Mouse (Mus musculus) splenic B cell, adult 2 months (primary cell): Measurements from ENCODE around the gene Dpy19l3.

ENCODE experiments used
- DNase-seq: peaks from one replicate; pipeline ENCODE4 v3.0.0-alpha.2; 2011; ENCODE audit warnings: low read depth, low spot score
- H3K27me3 ChIP-seq: 2 replicates; pipeline ENCODE4 v1.6.1; 2012; ENCODE audit warnings: mild to moderate bottlenecking, low read length, moderate library complexity, mixed read lengths; ENCODE audit not compliant: control insufficient read depth, poor library complexity, insufficient read depth, severe bottlenecking
- H3K36me3 ChIP-seq: 2 replicates; pipeline ENCODE4 v1.6.1; 2012; ENCODE audit warnings: mild to moderate bottlenecking, low read length, moderate library complexity, mixed read lengths; ENCODE audit not compliant: control insufficient read depth, poor library complexity, insufficient read depth, severe bottlenecking

The Dpy19l3 gene

DNA sequence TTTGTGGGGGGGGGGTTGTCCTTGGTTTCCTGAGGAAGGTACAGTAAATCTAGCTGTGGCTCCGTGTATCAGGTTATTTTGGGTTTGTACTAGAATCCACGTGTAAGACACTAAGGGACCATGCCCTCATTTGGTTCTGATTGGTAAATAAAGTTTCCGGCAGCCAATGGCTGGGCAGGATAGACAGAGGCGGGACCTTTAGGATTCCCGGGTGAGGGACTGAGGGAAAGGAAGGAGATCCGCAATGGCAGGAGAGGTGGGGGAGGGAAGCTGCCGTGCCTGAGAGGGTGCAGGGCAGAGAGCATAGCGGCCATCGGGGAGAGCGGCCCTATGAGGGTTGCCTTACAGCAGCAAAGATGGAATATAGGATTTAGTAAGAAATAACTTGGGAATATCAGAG, 67.0 kb downstream of the Dpy19l3 start:
- no peak for DNase-seq
- Histone ChIP-seq H3K36me3 (peaks cover 2% of the 10 kb centered on the region; the same call in 1 of the 2 replicates), H3K27me3 (no peaks in the 10 kb centered on the region)

DNA sequence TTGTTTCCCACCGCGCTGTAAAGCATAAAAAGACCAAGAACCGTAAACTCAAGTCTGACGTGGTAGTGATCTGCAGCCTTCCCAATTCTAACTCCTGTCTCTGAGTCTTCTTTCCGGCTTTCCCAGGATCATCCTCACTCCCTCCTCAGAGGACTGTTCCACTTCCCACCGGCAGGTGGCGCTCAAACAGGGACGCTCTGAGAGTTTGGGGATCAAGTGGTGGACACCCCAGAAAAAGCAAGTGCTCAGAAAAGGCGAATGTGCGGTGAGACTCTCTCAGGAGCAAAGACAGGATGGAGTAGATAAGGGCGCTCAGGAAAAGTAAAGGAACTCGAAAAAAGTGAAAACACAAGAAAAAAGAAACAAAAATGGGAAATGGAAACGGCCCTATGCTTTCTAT, 67.5 kb downstream of the Dpy19l3 start:
- Histone ChIP-seq H3K36me3 (no peaks in the 10 kb centered on the region; the same call in 1 of the 2 replicates), H3K27me3 (no peaks in the 10 kb centered on the region)
- peak; percentile 39 for DNase-seq

DNA sequence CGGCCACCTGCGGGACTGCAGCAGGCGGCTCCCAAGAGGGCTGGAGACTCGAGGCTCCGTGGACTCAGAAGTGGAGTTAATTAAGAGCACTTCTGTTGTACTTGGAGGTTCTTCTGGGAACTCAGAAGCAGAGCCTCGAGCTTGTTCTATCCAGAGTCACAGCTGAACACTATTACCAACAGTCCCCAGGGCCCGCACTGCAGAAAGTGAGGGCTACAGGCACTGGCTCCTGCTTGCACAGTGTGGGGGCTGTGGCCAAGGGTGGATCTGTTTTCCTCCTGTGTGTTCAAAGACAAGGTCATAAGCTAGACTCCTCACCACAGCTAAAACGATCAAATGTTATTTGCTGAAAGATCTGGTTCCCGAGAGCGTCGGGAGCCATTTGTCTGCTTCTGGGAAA, 68.0 kb downstream of the Dpy19l3 start:
- no peak for DNase-seq
- Histone ChIP-seq H3K36me3 (no peaks in the 10 kb centered on the region; the same call in 1 of the 2 replicates), H3K27me3 (no peaks in the 10 kb centered on the region)

DNA sequence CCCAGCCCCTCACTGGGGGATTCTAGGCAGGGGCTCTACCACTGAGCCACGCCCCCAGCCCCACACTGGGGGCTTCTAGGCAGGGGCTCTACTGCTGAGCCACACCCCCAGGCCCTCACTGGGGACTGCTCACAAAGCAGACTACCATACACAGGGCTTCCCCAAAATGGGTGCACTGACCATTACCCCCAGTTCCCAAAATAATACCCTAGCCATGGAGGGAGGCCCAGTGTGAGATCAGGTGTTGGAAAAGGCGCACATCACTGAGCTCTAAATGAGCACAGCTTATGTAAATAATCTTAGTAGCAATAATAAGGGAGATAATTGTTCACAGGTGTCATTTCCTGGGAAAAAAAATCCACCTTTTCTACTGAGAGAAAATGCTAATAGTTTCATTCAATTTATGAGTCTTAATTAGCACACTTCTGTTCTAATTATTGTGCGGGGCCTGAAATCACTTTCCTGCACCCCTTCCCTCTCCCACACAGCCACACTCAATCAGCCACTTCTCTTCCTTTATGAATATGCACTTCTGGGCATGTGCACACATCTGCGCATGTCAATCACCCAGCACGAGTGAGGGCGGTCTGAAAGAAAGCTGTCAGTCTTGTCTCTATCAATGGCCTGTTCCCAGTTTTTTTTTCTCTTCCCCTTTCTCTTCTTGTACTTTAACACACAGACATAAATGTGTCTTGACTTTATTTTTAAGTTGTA, 70.7 kb downstream of the Dpy19l3 start:
- H3K27me3 ChIP-seq: no peaks in the 10 kb centered on the region
- DNase-seq: no peak
- no peaks in the 10 kb centered on the region for H3K36me3 ChIP-seq

DNA sequence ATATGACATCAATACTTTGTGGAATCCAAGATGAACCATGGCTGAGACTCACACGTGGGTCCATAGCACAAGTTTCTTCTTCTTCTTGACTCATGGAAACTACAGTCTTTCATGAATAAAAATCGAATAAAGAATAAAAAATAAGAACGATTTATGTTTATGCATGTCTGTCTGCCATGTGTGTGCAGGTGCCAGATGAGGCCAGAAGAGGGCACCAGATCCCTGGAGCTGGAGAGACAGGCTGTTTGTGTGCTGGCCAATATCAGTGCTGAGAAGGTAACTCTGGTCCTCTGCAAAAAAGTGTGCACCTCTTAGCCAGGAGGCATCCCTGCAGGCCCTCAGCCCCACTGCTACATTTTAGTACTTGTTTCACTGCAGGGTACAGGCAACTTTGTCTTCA, 72.7 kb downstream of the Dpy19l3 start:
- DNase-seq: no peak
- no peaks in the 10 kb centered on the region for H3K36me3 ChIP-seq
- H3K27me3 ChIP-seq: no peaks in the 10 kb centered on the region

DNA sequence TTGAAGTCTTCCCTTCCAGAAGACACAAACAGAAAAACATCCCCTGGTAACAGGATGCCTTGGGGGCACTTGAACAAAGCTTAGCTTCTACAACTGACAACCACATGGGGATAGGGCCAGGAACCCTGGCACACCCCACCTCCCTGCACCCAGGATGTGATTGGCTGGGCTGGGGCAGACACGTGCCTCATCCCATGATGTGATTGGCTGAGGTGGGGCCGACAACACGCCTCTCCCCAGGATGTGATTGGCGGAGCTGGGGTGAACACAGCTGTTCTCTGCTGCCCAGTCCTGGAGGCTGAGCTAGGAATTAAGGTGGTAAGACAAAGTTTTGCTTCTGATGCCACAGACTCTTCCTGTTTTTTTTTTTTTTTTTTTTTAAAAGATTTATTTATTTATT, 75.3 kb downstream of the Dpy19l3 start:
- Histone ChIP-seq H3K27me3 (no peaks in the 10 kb centered on the region), H3K36me3 (no peaks in the 10 kb centered on the region)
- no peak for DNase-seq

DNA sequence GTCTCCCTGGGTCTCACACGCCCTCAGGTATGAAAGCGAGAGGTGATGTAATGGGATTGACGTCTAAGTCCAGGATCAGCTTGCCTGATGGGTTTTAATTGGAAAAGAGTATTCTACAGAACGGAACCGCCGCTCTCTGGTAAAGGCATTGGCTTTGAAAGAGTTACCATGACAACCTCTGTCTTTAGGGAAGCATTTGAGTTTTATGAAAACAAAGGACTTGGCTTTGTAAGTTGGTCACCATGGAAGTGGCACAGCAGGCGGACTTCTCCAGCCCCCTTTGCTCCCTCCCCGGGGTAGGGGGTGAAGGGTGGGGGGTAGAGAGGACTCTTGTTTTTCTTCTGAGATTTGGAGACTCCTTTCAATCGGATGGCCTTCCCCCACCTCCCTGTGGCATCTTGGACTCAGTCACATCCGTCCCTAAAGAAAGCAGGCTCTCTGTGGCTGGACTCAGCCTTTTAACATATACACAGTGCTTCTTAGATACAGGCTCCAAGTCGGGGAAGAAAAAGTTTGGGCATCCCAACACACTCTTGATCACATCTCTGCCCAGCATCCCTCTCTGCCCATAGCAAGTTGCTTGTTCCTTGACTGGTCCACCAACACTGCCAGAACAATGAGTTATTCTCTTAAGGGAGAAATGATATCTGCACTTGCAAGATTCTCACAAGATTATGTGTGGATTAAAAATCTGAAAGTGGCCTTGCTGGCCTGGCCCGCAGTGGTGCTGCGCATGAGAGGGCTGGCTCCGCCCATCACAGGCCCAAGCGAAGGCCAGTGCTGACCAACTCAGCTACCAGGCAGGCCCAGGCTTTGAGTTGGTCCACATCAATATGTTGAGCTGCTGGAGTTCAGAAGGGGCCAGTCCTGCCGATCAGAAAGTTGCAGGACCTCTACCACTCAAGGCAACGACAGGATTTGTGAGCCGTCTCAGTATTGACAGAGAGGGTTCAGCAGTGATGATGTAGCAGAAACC, 85.9 kb downstream of the Dpy19l3 start:
- DNase-seq: no peak
- no peaks in the 10 kb centered on the region for H3K36me3 ChIP-seq

DNA sequence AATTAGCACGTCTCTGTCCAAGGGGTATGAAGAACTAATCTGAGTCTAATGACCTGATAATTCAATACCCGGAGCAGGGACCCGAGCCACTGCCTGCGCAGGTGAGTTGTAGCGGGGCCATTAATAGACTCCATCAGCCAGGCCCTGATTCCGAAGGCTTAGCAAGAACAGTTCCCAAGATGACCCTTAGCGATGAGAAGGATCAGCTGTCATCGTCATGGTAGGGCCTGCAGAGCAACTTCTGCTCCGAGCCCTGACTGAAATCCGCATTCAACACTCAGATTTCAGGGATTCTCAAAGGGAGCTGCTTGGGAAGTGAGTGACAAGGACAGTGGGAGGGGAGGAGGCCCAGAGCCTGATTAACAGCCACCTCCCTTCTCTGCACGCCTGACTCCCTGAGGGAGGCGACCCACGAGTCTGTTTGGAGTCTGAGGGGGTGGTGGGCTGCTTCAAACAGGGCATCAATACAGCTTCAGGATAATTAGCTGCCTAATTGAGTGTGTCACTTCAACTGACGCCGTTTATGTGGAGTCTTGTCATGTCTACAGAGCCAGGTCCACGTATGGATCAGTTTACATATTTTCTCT, 90.4 kb downstream of the Dpy19l3 start:
- Histone ChIP-seq H3K36me3 (no peaks in the 10 kb centered on the region), H3K27me3 (no peaks in the 10 kb centered on the region)
- no peak for DNase-seq

More for the DNA sequence above, 85.9 kb downstream of the Dpy19l3 start:
- H3K27me3 ChIP-seq: no peaks in the 10 kb centered on the region

DNA sequence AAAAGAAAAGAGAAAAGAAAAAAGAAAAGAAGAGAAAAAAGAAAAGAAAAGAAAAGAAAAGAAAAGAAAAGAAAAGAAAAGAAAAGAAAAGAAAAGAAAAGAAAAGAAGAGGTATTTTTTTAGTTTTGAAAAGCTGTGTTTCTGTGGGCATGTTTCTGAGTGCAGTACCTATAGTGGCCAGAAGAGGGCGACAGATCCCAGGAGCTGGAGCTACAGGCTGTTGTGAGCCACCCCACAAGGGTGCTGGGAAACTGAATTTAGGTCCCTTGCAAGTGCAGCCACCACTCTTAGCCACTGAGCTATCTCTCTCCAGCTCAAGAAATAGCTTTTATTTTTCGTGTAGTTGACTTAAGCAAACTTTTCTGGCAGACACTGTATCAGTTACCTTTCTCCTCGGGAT, 95.1 kb downstream of the Dpy19l3 start:
- H3K36me3 ChIP-seq: no peaks in the 10 kb centered on the region
- no peaks in the 10 kb centered on the region for H3K27me3 ChIP-seq
- DNase-seq: peak; percentile 67

DNA sequence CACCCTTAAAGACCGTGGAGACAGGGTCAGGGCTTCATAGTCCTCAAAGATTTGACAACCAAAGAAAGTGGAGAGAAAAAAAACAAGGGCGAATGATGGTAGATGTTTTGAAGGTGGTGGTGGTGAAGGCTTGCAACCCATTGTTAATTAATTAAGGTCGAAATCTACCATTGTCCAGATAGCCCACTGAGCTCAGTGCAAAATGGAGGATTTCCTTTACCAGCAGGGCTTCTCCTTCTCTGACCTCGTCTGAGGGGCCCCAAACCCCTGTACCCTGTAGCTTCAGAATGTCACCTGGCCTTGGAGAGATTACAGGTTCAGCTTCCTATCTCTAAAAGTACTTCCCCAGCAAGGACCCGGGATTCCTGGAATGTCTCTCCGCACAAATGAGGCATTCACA, 96.4 kb downstream of the Dpy19l3 start:
- no peaks in the 10 kb centered on the region for H3K36me3 ChIP-seq
- no peak for DNase-seq

DNA sequence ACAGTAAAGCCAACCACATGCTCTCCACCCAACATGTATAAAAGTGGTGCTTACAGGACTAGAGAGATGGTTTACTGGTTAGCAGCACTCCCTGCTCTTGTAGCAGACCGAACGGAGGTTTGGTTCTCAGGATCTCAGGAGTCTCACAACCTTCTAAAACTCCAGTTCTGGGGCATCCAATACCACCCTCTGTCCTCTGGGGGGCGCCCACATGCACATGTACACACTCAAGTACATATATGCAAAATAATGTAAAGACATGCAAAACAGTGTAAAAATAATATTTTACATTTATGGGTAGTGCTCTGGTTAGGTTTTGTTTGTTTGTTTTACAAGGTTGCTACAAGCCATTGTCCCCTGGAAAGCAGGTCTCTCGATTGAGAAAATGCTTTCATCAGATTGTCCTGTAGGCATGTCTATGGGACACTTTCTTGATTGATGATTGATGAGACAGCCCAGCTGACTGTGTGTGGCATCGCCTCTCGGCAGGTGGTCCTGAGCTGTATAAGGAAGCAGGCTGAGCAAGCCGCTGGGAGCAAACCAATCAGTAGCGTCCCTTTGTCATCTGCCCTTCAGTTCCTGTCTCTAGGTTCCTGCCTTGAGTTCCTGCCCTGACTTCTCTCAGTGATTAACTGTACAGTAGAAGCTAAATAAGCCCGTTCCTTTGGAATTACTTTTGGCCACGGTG, 102.5 kb downstream of the Dpy19l3 start:
- Histone ChIP-seq H3K36me3 (no peaks in the 10 kb centered on the region), H3K27me3 (no peaks in the 10 kb centered on the region)
- DNase-seq: peak; percentile 32

More for the DNA sequence above, 96.4 kb downstream of the Dpy19l3 start:
- no peaks in the 10 kb centered on the region for H3K27me3 ChIP-seq

DNA sequence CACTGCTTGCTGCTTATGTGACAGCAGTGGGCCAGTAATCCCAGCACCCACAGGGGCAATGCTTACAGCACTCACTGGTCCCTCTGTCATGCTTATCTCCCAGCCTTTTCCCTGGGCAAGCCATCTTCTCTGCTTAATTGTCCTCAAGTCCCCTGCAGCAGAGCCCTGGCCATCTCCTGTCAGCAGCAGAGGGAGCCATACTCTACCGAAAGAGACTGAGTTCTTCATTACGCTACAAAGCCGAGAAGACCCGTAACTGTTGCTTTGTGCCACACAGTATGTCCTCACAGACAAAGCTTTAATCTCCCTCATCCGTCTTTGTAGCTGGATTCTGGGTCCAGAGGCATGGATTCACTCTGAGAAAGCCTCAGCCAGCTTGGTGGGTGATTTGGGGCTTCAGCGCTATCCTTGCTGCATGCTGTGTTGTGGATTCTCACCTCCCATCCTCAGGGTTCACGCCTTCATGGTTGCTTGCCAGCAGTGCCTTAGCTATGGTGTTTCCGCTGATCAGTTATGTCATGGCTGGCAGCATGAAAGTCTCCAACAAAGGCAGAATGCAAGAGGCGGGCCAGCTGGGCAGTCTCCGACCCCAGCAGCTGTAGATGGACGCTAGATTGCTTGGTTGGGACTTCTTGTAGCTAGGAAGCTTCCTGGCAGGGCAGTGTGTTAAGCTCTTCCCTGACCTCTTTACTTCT, 103.4 kb downstream of the Dpy19l3 start:
- no peak for DNase-seq
- Histone ChIP-seq H3K36me3 (no peaks in the 10 kb centered on the region), H3K27me3 (no peaks in the 10 kb centered on the region)

DNA sequence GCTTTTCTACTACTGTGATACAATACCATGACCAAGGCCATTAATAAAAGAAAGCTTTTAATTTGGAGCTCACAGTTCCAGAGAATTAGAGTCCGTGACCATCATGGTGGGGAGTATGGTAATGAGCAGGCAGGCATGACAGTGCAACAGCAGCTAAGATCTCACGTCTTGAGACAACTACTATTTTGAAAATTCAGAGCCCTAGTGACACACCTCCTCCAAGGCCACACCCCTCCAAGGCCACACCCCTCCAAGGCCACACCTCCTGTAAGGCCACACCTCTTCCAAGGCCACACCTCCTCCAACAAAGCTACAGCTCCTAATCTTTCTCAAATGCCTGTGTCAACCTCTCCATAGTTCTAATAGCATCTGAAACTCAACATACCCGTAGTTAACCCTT, 105.2 kb downstream of the Dpy19l3 start:
- peak; percentile 75 for DNase-seq
- no peaks in the 10 kb centered on the region for H3K27me3 ChIP-seq
- H3K36me3 ChIP-seq: 0 out of 2 replicates have a peak, but pooled peaks cover 2% of the 10 kb centered on the region
